Mouse (Mus musculus) gastrocnemius, adult 2 months (tissue): ENCODE measurements around the gene Mpl. TPM values are rescaled to one million over a fixed set of nuclear protein-coding genes. Genes with fewer than 3 reads are reported as not detected.

Experiments
- DNase-seq: peaks from one replicate; pipeline ENCODE4 v3.0.0; 2022
- H3K27ac ChIP-seq: fragments of 200-600 bp; 2 replicates; pipeline ENCODE4 v1.8.1; 2022; ENCODE audit warnings: mild to moderate bottlenecking
- H3K4me3 ChIP-seq: fragments of 200-600 bp; 2 replicates; pipeline ENCODE4 v1.8.1; 2022; ENCODE audit warnings: mild to moderate bottlenecking, moderate library complexity
- CTCF ChIP-seq: fragments of 200-600 bp; IDR thresholded peaks from 2 replicates; pipeline ENCODE4 v1.8.1; 2022; ENCODE audit warnings: antibody characterized with exemption, mild to moderate bottlenecking, moderate library complexity
- intact Hi-C: fragments of 180-260 bp; cut with DNase I; formaldehyde crosslinking; loops from one replicate; pipeline ENCODE4 v1.15.1; 2025
- total RNA-seq, 2 experiments: library from RNA; stranded (reverse); gene quantifications; 2 replicates each; pipeline ENCODE4 v1.2.3; 2021

Gene Mpl
- total RNA-seq, 2 experiments from 2014 or later: not detected

DNA sequence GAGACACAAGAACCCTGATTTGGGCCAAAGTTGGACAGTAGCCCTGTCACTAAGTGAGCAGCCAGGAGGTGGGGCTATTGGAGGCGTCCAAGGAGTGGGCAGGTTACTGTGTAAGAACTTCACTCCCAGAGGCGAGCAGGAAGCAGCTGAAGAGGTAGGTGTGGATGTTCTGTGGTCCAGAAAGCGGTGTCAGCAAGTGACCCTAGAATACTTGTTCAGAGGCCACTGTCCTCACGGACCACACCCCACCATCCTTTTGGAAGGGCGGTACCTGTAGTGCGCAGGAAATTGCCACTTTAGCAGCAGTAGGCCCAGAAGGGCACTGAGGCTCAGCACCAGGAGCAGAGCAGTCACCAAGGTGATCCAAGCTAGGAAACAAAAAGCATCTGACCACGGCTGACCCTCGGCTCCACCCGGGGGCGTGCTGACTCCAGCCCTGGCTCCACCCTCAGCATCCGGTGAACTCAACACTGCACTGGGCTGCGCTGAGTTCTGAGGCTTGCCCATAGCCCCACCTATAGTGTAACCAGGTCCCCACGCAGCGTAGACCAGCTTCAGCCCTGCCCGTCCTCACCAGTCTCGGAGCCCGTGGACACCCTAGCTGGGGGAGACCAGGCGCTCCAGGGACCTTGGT is 11.4 kb downstream of the Mpl start:
- no peak; the same call in 1 of the 2 replicates for TF ChIP-seq CTCF
- peak overlapping the region; percentile 65 for H3K27ac ChIP-seq
- peak overlapping the region; percentile 70 for H3K4me3 ChIP-seq
- intact Hi-C loops: no loop called here
- DNase-seq: peak; percentile 70

DNA sequence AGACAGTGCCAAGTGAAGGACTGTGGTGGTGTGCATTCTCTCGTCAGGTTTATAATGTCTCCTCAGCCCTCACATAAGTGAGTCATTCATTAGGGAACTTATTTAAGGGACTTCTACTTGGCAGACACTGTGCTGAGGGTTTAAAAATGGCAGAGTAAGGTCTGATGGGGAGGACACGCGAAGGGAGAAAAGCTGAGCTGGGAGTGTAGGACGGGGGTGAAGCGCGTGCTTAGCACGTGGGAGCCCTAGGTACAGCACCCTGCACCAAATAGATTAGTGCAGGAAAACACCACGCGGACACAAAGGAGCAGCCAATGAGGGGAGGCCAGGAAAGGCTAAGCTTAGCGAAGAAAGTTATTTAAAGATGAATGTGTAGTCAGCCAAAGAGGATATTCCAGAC is 12.2 kb downstream of the Mpl start:
- intact Hi-C loops: no loop called here
- no peak for DNase-seq
- H3K4me3 ChIP-seq: no peak overlapping the region
- TF ChIP-seq CTCF: no peak
- H3K27ac ChIP-seq: peak overlapping the region; percentile 65

DNA sequence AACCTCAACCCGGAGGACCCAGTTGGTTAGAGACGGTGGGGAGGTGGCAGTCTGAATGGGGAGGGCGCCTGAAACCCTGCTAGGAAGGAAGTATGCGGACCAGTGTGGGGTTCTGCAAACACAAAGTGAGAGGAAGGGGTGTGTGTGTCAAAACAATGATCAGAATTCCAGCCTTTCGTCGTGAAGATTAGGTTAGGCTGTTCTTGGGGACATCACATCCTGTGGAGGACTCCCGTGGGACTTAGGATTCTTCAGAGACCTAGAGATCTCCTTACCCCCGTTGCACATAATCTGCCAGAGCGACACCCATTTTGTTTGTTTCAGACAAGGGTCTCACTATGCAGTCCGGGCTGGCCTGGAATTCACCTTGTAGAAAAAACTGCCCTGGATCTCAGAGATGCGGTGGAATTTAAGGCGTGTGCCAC is 19.5 kb downstream of the Mpl start:
- Histone ChIP-seq H3K27ac (peak overlapping the region; percentile 73; the same call in 1 of the 2 replicates), H3K4me3 (peak overlapping the region; percentile 73)
- DNase-seq: no peak
- no peak for TF ChIP-seq CTCF
- intact Hi-C loops: no loop called here

DNA sequence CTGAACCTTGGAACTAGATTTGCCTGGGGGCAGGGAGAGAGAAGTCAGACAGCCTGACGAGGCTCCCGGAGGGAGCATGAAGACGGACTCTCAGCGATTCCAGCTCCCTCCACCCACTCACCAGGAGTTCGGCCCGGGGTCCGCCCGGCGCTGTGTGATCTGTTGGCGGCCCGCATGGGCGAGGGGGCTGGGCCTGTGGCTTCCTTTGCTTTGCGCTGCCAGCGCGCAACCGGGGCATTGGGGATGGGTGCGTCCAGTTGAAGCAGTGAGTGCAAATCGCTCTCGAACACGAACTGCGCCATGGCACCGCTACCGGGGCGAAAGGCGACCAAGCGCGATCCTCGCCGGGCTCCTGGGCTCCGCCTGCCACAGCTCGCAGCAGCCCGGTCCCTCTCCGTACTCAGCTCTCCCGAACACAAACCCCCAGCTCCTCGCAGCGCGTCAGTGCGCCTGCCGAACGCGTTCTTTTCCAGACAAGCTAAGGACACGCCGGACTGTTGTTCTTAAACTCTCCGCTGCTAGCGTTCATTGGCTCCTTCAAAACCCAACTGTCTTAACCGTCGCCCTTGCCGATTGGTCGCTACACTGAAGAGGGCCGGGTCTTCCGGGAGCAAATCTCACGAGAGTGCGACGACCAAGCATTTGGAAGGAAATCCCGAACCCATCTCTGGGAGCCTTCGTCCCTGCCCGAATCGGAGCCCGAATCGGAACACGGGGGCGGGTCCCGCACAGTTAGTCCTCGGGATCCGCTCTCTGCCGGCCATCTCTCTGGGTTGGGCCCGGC is 20.3 kb downstream of the Mpl start, which contains the start of gene Cdc20:
Gene Cdc20, minus strand, starts transcription at position 533 of the 784 bp plus-strand sequence.
- DNase-seq: peak; percentile 88
- intact Hi-C loops: no loop called here
- Histone ChIP-seq H3K4me3 (peak within 1 kb of the TSS; percentile 73), H3K27ac (peak within 1 kb of the TSS; percentile 73)
- TF ChIP-seq CTCF: no peak

DNA sequence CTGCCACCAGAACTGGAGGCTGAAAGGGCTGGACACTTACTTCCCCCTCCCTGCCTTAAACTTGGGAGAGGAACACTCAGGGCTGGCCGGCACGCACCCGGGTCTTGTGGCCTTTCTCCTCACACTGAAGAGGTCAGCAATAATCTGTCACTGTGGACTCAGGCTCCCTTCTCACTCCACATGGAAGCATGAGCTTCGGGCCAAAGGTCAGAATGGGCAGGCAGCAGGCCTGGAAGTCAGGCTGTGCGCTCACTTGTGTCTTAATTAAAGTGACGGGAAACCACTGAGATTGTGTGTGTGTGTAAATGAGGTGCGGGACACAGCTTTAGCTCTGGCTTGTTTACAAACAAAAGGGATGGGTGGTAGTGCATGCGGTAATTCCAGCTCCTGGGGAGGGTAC is 25.0 kb downstream of the Mpl start:
- Histone ChIP-seq H3K27ac (no peak overlapping the region), H3K4me3 (no peak overlapping the region)
- intact Hi-C loops: no loop called here
- no peak for TF ChIP-seq CTCF
- DNase-seq: no peak

DNA sequence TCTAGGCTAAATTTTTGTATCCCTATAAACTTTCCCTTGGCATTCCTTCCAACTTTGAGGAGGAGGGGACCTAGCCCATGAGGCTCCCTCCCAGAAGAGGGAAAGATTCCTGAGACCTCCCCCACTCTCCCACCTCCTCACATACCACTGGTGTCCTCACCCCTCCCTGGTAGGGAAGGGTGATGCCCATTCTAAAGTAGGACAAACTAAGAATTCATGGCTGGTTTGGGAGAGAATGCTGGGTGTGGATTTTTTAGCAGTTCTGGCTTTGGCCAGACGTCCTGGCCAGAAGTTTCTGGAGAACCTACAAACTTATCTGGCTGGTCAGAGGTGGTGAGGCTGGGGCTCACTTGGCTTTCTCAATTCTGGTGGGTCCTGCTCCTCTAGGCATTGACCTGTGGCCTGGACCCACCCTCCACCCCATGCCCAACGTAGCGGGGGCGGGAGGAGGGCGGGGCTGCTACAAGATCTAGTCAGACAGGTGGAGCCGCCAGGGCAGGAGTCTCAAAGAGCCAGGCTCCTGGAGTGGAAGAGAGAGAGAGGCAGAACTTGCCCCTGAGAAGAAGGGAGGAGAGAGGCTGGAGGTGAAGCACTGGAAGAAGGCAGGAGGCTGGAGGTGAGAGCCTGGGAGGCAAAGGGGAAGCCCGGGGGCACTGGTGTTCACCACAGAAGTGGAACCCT is 28.0 kb downstream of the Mpl start:
- H3K27ac ChIP-seq: peak overlapping the region; percentile 90
- DNase-seq: no peak
- intact Hi-C loops: loop anchor here (5.0 kb wide), 1 partner anchor 138 kb away; no protein-coding TSS in a partner anchor
- peak overlapping the region; percentile 91 for H3K4me3 ChIP-seq
- TF ChIP-seq CTCF: no peak

DNA sequence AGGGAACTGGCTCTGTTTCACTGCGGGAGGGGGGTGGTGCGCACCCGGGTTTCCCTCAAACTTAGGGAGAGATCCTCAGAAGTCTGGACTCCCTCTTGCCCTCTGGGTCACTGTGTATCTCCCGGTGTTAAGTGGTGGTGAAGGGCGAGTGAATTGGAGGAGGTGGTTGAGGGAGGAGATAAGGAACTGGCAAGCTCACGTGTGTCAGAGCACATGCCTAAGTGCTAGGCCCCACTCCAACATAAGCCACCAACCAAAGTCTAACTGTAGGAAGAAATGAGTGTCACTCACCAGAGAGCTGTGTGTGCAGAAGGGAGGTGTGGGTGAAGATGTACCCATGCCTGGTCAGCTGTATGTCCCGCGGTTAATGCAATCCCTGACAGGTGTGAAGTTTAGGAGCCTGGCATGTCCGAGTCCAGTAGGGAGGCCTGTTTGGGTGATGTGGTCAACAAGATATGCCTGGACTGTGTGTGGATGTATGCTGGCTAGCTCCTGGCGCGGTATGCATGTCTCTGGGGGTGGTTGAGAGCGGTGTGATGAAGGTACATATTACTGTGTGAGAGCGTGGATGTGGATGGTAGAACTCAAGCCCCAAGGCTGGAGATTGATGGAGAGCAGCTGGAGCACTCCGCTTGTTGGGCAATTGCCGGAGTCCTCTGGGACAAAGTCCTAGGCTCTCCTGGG is 28.6 kb downstream of the Mpl start:
- no peak for DNase-seq
- H3K4me3 ChIP-seq: peak overlapping the region; percentile 91
- TF ChIP-seq CTCF: no peak
- intact Hi-C loops: loop anchor here (5.0 kb wide), 1 partner anchor 139 kb away; no protein-coding TSS in a partner anchor
- H3K27ac ChIP-seq: peak overlapping the region; percentile 90

DNA sequence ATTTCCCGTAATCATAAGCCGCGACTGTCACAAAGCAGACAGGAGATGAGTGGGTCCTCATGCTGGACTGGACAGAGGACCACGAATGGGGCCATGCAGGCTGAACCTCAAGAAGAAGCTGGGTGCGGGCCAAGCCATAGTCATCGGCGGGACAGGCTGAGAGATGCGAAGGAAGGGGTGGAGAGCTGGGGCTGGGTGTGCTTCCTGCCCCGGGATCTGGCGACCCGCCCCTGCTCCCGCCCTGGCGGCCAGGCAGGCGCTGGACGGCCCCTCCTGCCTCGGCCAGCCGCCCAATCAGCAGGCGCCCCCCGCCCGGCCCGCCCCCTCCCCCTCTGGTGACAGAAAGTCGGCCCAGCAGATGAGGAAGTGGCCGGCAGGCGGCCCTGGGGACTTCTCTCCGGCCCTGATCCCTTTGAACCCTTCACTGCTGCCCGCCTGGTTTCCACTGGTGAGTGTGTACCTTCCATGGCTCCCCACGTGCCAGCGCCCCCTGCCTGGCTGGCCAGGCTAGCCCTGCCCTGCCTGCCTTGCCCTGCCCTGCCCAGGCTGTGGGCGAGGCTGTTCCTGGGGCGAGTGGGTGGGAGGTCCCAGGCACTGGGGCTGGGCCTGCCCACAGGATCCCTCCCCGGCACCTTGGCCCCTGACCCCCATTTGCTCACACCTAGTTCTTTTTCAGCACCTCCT is 29.4 kb downstream of the Mpl start, which contains the start of gene Elovl1:
Gene Elovl1, plus strand, starts transcription at position 326 of the 684 bp plus-strand sequence.
- intact Hi-C loops: loop anchor here (5.0 kb wide), 1 partner anchor 139 kb away; no protein-coding TSS in a partner anchor
- H3K4me3 ChIP-seq: peak within 1 kb of the TSS; percentile 91
- peak within 1 kb of the TSS; percentile 90 for H3K27ac ChIP-seq
- TF ChIP-seq CTCF: peak; percentile 50
- DNase-seq: peak; percentile 94

DNA sequence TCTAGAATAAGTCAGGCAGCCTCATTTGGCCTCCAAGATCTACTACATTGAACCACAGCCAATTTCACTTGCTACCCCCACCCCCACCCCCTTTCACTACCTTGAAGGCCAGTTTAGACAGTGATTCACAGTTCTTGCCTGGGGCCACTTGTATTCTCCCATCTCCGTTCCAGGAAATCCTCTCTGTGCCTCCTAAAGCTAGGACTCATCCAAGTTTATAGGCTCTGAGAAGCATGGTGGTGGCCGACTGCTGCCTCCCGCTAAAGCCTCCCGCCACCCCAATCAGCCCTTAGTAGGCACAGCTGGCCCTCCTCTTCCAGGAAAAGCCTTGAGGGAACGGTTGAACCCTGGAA is 29.9 kb downstream of the Mpl start:
- no peak for TF ChIP-seq CTCF
- intact Hi-C loops: loop anchor here (5.0 kb wide), 1 partner anchor 140 kb away; no protein-coding TSS in a partner anchor
- DNase-seq: no peak
- Histone ChIP-seq H3K27ac (peak overlapping the region; percentile 90), H3K4me3 (peak overlapping the region; percentile 91)

DNA sequence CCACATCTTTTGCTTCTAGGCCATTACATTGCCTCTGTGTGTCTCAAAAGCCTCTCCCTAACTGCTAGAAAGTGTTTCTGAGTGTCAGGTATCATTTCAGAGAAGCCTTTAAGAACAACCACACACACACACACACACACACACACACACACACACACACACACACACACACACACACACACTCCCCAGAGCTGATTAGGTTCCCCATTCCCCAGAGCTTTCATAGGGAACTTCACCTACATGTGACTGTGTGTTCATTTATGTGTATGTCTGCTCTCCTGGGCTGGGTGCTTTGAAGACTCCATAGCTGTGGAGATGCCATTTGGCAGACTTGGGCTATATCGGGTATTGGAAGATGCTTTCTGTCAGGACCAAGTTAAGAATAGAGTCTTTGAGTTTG is 31.9 kb downstream of the Mpl start:
- Histone ChIP-seq H3K27ac (no peak overlapping the region), H3K4me3 (no peak overlapping the region)
- DNase-seq: no peak
- intact Hi-C loops: loop anchor here (5.0 kb wide), 1 partner anchor 142 kb away; no protein-coding TSS in a partner anchor
- TF ChIP-seq CTCF: no peak

DNA sequence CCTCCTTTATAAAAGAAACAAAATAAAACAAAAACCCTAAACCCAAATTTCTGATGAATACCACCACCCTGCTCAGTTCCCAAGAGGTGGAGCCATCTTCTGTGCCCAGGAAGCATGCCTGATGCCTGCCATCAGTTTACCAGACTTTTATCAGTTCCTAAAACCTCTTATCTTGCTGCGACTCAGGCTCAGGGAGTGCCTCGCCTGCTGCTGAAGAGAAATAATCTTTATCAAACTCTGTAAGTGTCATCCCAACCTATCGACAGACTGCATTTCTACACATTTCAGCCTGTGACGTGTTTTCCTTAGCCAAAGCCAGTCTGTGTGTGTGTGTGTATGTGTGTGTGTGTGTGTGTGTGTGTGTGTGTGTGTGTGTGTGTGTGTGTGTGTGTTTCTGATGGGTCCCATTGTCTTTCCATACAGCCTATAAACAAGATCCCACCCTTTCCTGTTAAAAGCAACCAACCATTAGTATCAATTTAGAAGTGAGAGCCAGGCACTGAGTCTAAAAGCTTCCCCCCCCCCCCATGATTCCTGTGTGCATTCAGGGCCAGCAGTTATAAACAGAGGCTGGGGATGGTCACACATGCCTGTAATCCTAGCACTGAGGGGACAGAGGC is 32.7 kb downstream of the Mpl start:
- intact Hi-C loops: loop anchor here (5.0 kb wide), 1 partner anchor 143 kb away; no protein-coding TSS in a partner anchor
- no peak for TF ChIP-seq CTCF
- no peak overlapping the region for H3K27ac ChIP-seq

More for the DNA sequence above, 32.7 kb downstream of the Mpl start:
- no peak for DNase-seq
- H3K4me3 ChIP-seq: no peak overlapping the region
